Mouse (Mus musculus): ENCODE results near the gene Sept9. TPM values are rescaled to one million over a fixed set of nuclear protein-coding genes. Genes with fewer than 3 reads are reported as not detected.

The Sept9 gene
- 166 and 167 TPM in 2 replicates for polyA plus RNA-seq (2015; fragmentation: Nextera tagmentation; extraction: Ambion mirVana)

DNA sequence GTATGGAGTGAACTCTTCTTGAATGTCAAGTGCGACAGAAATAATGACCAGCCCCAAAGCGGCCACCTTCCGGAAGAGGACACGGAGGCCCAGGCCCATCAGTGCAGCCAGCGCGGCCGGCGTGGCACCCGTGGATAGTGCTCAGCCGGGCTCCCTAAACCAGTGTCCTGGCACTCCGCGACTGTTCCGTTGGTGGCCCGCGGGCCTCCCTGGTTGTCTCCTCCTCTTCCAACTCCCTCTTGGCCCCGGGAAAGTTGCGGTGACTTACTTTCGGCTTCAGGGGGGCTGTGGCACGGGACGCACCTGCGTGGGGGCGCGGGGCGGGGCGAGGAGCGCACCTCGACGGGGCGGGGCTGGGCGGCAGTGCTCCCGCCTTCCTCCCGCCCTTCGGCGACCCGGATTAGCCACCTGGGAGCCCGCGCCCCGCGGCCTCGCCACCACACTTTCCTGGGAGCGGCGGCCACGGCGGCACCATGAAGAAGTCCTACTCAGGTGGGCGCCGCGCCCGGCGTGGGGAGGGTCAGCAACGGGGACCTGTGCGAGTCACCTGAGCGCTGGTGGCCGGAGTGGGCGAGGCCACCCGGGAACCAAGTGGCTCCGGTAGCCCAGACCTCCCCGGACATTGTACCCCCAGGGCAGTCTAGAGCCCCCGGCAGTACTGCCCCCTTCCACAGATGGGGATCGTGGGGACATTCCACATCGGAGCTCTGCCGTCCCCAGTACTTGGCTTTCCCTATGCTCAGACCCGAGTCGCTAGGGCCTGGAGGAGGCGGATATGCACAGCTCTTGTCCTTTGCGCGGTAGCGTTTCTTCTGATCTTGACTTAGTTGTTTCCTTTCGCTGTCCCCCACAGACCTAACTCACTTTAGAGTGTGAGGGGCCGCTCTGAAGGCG, at the start of gene Sept9:
Sept9 (plus strand) TSS at position 380 of the 894 bp plus-strand sequence.
- H3K27me3 ChIP-seq (replicated peaks): 0 out of 2 replicates have a peak, but pooled peaks cover 13% of the 10 kb centered on the region
- under 1% methylated on average over 69 of the region's 70 CpGs for WGBS
- H3K9ac ChIP-seq: peak within 1 kb of the TSS; percentile 56
- H3K4me2 ChIP-seq (replicated peaks): peak within 1 kb of the TSS; percentile 86
- no peaks in the 10 kb centered on the region for H3K9me3 ChIP-seq
- peak within 1 kb of the TSS; percentile 54; the same call in 1 of the 2 replicates for H3K27ac ChIP-seq
- H3K36me3 ChIP-seq: no peaks in the 10 kb centered on the region
- ATAC-seq: peak; percentile 78
- peak within 1 kb of the TSS; percentile 57 for H3K4me3 ChIP-seq (replicated peaks)
- H3K4me1 ChIP-seq (replicated peaks): peaks cover 21% of the 10 kb centered on the region

DNA sequence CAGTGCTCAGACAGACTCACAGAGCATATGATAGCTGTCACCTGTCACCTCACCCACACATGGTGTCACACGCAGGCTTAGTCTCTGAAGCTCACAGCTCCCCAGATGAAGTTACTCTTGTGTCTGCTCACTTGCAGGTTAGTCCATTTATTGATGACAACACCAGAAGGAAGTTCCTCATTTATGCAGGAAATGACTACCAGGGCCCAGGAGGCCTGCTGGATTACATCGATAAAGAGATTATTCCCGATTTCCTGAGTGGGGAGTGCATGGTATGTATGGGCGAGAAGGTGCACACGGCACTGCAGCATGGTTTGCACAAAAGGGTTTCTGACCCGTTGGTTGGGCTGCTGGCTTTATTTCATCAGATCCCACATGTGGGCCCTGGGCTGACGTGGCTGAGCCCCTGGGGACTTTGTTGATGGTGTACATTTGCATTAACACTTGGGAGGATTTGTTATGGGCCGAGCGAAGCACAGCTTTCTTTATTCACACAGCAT, 48.9 kb upstream of the Sept9 start:
- H3K4me3 ChIP-seq (replicated peaks): no peak overlapping the region
- ATAC-seq: no peak
- no peaks in the 10 kb centered on the region for H3K9me3 ChIP-seq
- no peaks in the 10 kb centered on the region for H3K27me3 ChIP-seq (replicated peaks)
- H3K9ac ChIP-seq: no peak overlapping the region
- no peak overlapping the region for H3K4me2 ChIP-seq (replicated peaks)
- H3K36me3 ChIP-seq: peaks cover 38% of the 10 kb centered on the region
- H3K27ac ChIP-seq: no peak overlapping the region
- WGBS: 82% methylated on average over 9 of the region's 9 CpGs
- H3K4me1 ChIP-seq (replicated peaks): no peaks in the 10 kb centered on the region; the same call in 1 of the 2 replicates

GRCm38 (mm10) chr11:117151461-117151860, 48.0 kb upstream of the Sept9 start:
- H3K4me2 ChIP-seq (replicated peaks): no peak overlapping the region
- H3K27ac ChIP-seq: no peak overlapping the region
- no peaks in the 10 kb centered on the region for H3K9me3 ChIP-seq
- H3K36me3 ChIP-seq: peaks cover 35% of the 10 kb centered on the region
- H3K4me1 ChIP-seq (replicated peaks): peaks cover 5% of the 10 kb centered on the region
- no peaks in the 10 kb centered on the region for H3K27me3 ChIP-seq (replicated peaks)
- WGBS: 92% methylated on average over 7 of the region's 7 CpGs
- no peak overlapping the region for H3K9ac ChIP-seq
- ATAC-seq: no peak
- H3K4me3 ChIP-seq (replicated peaks): no peak overlapping the region

DNA sequence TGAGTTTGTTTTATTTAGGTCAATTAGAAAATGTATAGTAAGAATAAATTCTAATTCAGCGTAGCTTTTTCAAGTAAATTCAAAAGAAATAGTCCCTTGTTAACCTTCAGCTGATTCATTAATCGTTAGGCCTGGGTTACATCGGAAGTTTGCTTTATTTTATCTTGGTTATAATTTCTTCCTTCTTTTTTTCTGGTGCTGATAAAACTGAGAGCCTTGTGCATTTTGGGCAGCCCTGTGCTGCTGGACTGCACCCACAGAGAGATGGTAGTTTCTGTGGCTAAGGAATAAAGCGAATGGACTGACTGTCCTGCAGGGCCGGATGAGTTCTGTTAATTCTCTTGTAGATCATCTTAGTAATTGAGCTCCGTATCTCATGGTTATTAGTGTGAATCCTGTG, 46.9 kb upstream of the Sept9 start:
- 91% methylated on average over 6 of the region's 6 CpGs for WGBS
- H3K9ac ChIP-seq: no peak overlapping the region
- no peak overlapping the region for H3K4me3 ChIP-seq (replicated peaks)
- no peaks in the 10 kb centered on the region for H3K9me3 ChIP-seq
- H3K27ac ChIP-seq: no peak overlapping the region
- no peaks in the 10 kb centered on the region for H3K27me3 ChIP-seq (replicated peaks)
- peaks cover 28% of the 10 kb centered on the region for H3K36me3 ChIP-seq
- H3K4me2 ChIP-seq (replicated peaks): no peak overlapping the region
- H3K4me1 ChIP-seq (replicated peaks): peaks cover 5% of the 10 kb centered on the region
- ATAC-seq: no peak

- Histone ChIP-seq H3K27ac (peak overlapping the region; percentile 60; the same call in 1 of the 2 replicates), H3K9ac (no peak overlapping the region), H3K4me1 (replicated peaks) (peaks cover 5% of the 10 kb centered on the region), H3K4me3 (replicated peaks) (no peak overlapping the region), H3K27me3 (replicated peaks) (no peaks in the 10 kb centered on the region), H3K9me3 (no peaks in the 10 kb centered on the region), H3K36me3 (peaks cover 24% of the 10 kb centered on the region), H3K4me2 (replicated peaks) (no peak overlapping the region)
- peak; percentile 22; the same call in 1 of the 2 replicates for ATAC-seq
- 68% methylated on average over 9 of the region's 9 CpGs for WGBS
These were observed 45.9 kb upstream of the Sept9 start for GRCm38 (mm10) chr11:117153553-117153952.

DNA sequence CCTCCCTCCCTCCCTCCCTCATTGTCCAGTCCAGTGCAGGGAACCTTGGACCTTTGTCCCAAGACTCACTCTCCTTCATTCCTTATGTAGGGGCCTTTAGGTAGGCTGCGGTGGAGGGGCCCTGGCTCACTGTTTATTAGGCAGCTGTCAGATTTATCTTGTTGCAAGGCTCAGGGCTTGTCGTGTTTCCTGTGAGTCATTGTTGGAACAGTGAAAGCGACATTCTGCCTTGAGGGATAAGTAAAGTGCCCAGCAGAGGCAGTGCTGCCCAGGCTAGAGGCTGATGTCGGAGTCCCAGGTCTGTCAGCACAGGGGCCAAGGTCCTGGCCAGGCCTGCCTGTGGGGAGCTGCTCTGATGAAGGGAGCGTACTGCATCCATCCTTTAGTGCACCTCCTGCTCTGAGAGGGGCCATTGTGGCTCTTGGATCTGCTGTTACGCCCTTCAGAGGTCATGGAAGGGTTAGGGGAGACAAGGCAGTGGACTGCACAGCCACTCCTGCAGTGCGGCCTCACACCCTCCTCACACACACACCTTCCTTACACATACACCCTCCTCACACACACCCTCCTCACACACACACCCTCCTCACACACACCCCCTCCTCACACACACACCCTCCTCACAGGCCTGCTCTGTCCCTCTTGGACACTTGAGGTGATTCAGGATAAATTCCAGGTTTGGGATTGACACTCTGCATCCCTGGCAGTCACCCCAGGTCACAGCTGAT, 45.2 kb upstream of the Sept9 start:
- ATAC-seq: peak; percentile 85
- peaks cover 22% of the 10 kb centered on the region for H3K36me3 ChIP-seq
- H3K27me3 ChIP-seq (replicated peaks): no peaks in the 10 kb centered on the region
- no peak overlapping the region for H3K4me2 ChIP-seq (replicated peaks)
- H3K4me1 ChIP-seq (replicated peaks): peaks cover 5% of the 10 kb centered on the region
- no peak overlapping the region for H3K4me3 ChIP-seq (replicated peaks)
- no peak overlapping the region for H3K9ac ChIP-seq
- no peaks in the 10 kb centered on the region for H3K9me3 ChIP-seq
- 49% methylated on average over 7 of the region's 7 CpGs for WGBS
- H3K27ac ChIP-seq: peak overlapping the region; percentile 18; the same call in 1 of the 2 replicates

GRCm38 (mm10) chr11:117156725-117157124, 42.7 kb upstream of the Sept9 start:
- Histone ChIP-seq H3K9me3 (no peaks in the 10 kb centered on the region), H3K4me3 (replicated peaks) (no peak overlapping the region), H3K27ac (no peak overlapping the region), H3K27me3 (replicated peaks) (no peaks in the 10 kb centered on the region), H3K36me3 (0 out of 2 replicates have a peak, but pooled peaks cover 3% of the 10 kb centered on the region), H3K4me2 (replicated peaks) (no peak overlapping the region), H3K9ac (no peak overlapping the region), H3K4me1 (replicated peaks) (peaks cover 5% of the 10 kb centered on the region)
- 12% methylated on average over 15 of the region's 15 CpGs for WGBS
- peak; percentile 56; the same call in 1 of the 2 replicates for ATAC-seq

- Histone ChIP-seq H3K36me3 (0 out of 2 replicates have a peak, but pooled peaks cover 3% of the 10 kb centered on the region), H3K9me3 (no peaks in the 10 kb centered on the region)
These were observed 41.1 kb upstream of the Sept9 start for GRCm38 (mm10) chr11:117158343-117158742.

DNA sequence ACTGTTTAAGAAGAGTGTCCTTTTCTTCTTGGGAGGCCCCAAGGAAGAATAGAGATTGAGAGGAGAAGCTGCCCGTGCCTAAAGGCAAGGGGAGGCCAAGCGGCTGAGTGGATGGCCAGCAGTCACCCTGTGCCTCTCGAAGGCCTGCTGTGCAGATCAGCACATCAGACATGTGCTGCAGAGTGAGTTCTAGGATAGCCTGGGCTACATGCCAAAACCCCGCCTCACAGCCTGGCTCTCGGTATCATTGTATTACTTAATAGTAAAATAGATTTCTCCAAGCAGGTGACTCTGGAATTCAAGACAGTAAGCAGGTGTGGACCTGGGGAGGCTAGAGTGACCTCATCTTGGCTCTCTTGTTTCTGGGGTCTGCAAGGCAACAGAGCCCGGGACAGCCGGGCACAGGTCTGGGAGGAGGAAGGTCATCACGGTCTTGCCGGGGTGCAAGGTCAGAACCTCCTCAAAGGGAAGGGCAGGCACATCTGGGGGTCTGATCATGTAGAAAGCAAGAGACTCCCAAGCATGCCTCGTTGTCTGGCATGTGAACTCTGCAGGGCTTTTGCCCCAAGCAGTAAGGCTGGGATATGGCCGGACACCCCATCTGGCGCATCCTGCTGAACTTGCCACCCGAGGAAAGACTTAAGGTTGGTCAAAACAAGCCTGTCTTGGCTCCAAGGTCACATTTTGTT, 40.1 kb upstream of the Sept9 start:
- Histone ChIP-seq H3K4me2 (replicated peaks) (no peak overlapping the region), H3K9me3 (no peaks in the 10 kb centered on the region), H3K36me3 (0 out of 2 replicates have a peak, but pooled peaks cover 3% of the 10 kb centered on the region), H3K27me3 (replicated peaks) (no peaks in the 10 kb centered on the region), H3K4me3 (replicated peaks) (no peak overlapping the region), H3K9ac (no peak overlapping the region), H3K4me1 (replicated peaks) (peaks cover 5% of the 10 kb centered on the region), H3K27ac (no peak overlapping the region)
- WGBS: 89% methylated on average over 13 of the region's 13 CpGs
- no peak for ATAC-seq

More at GRCm38 (mm10) chr11:117158343-117158742, 41.1 kb upstream of the Sept9 start:
- Histone ChIP-seq H3K27ac (no peak overlapping the region), H3K4me2 (replicated peaks) (no peak overlapping the region), H3K9ac (no peak overlapping the region), H3K4me1 (replicated peaks) (peaks cover 5% of the 10 kb centered on the region), H3K27me3 (replicated peaks) (no peaks in the 10 kb centered on the region), H3K4me3 (replicated peaks) (no peak overlapping the region)
- WGBS: 62% methylated on average over 11 of the region's 11 CpGs
- no peak for ATAC-seq

GRCm38 (mm10) chr11:117159946-117160307, 39.5 kb upstream of the Sept9 start:
- Histone ChIP-seq H3K36me3 (0 out of 2 replicates have a peak, but pooled peaks cover 3% of the 10 kb centered on the region), H3K4me3 (replicated peaks) (no peak overlapping the region), H3K4me2 (replicated peaks) (no peak overlapping the region), H3K9me3 (no peaks in the 10 kb centered on the region), H3K27me3 (replicated peaks) (no peaks in the 10 kb centered on the region), H3K27ac (no peak overlapping the region), H3K4me1 (replicated peaks) (peaks cover 5% of the 10 kb centered on the region; the same call in 1 of the 2 replicates), H3K9ac (no peak overlapping the region)
- WGBS: 82% methylated on average over 5 of the region's 5 CpGs
- no peak for ATAC-seq

DNA sequence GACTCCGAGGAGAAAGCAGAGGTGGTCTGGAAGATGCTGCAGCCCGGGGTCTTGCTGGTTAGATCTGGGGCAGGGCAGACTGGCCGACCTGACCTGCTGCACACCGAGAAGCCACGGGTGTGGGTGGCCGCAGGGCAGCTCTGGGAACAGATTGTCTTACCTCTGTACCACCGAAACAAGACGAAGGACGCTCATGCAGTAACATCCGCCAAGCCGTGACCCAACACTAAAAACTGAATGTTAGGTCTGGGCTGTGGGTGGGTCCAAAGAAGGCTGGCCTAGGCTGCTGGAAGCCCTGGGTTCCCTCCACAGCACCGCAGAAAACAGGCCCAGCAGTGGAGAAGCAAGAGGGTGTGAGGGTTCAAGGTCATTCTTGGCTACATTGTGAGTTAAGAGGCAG, 38.7 kb upstream of the Sept9 start:
- Histone ChIP-seq H3K9ac (no peak overlapping the region), H3K9me3 (no peaks in the 10 kb centered on the region), H3K36me3 (0 out of 2 replicates have a peak, but pooled peaks cover 3% of the 10 kb centered on the region), H3K27me3 (replicated peaks) (no peaks in the 10 kb centered on the region), H3K4me1 (replicated peaks) (peaks cover 5% of the 10 kb centered on the region; the same call in 1 of the 2 replicates), H3K27ac (no peak overlapping the region), H3K4me3 (replicated peaks) (no peak overlapping the region), H3K4me2 (replicated peaks) (no peak overlapping the region)
- ATAC-seq: no peak
- 93% methylated on average over 12 of the region's 12 CpGs for WGBS
